Mouse (Mus musculus) heart, adult 2 months (tissue): ENCODE data around the gene Wfdc5.

Source experiments
- CTCF ChIP-seq: fragments of 200-600 bp; IDR thresholded peaks from 2 replicates; pipeline ENCODE4 v1.8.1; 2022; ENCODE audit warnings: antibody characterized with exemption, mild to moderate bottlenecking, moderate library complexity
- EP300 ChIP-seq: fragments of 200-500 bp; IDR thresholded peaks from 2 replicates; pipeline ENCODE4 v1.6.1; 2011; ENCODE audit warnings: low read depth, low read length, control low read depth; ENCODE audit not compliant: insufficient read depth
- POLR2A ChIP-seq: fragments of 200-500 bp; IDR thresholded peaks from 2 replicates; pipeline ENCODE4 v1.6.1; 2011; ENCODE audit warnings: mild to moderate bottlenecking, low read depth, low read length, control low read depth; ENCODE audit not compliant: insufficient read depth

DNA sequence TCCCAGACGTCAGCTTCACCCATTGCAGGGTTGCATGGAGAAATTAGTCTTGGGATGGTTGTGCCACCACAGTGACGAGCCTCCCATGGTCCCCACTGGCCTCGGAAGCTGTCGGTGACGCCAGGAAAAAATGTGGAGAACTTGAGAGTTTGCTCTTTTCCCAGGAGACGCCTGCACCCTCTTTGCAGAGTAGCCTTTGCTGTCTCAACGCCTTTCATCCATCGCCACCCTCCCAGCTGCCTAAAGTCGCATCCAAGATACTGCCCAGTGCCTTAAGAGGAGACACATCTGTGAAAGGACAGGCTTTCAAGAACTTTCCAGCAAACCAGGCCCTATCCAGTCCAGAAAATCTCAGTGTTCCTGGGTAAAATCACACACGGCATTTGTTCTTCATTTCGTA lies 30.2 kb downstream of the Wfdc5 start:
- TF ChIP-seq CTCF (no peak), POLR2A (no peak), EP300 (no peak)
